Mouse (Mus musculus) mesoderm, embryonic 11.5 days (tissue): ENCODE measurements around the gene Cd200r1.
"Not testable (repeated sequence)": the region's sequence is repeated elsewhere in the genome, so short reads cannot be mapped to it uniquely, and the experiment has no call there.

Experiments used
- DNase-seq: peaks from one replicate; pipeline ENCODE4 v3.0.0-alpha.2; 2012; ENCODE audit warnings: low read depth, low spot score

Cd200r1 gene

DNA sequence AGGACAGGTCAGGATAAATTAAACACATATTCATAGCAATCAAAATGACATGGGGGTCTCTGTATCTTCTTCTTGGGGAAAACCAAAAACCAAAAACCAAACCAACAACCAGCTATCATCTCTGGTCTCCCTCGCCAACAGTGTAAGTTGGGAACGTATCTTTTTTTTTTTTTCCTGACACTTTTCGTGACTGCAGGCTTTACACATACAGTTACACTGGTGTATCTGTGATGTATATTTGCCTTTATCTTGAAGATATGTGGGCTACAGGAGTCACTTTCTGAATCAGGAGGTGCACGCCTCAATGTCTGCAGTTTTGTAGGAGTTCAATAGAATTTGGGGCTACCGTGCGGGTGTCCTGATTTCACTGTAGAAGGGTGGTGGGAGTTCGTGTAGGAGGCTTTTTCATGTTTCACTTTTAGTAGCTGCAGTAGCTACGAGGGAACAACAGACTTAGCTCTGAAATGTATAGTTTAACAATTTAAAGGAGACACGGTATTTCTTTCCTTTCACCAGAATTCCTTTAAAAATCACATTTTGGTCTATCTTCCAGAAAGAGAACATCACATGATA is 870 bp downstream of the Cd200r1 start:
- no peak for DNase-seq

DNA sequence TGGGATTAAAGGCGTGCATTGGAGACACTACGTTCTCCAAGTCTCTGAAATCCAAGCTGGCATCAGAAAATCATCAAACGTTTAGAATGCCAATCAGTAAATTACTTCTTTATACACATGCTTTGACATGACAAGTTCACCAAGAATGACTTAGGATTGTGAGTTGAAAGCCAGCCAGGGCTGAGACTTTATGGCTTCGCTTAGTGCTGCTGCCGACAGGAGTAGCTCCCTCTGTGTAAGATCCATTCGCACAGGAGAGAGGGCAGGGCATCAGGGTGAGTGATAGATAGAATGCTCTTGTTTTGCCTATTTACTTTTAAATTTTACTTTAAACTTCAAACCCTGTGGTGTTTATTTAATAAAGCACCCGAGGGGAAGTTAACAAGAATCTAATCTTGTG is 2.0 kb downstream of the Cd200r1 start:
- DNase-seq: no peak

DNA sequence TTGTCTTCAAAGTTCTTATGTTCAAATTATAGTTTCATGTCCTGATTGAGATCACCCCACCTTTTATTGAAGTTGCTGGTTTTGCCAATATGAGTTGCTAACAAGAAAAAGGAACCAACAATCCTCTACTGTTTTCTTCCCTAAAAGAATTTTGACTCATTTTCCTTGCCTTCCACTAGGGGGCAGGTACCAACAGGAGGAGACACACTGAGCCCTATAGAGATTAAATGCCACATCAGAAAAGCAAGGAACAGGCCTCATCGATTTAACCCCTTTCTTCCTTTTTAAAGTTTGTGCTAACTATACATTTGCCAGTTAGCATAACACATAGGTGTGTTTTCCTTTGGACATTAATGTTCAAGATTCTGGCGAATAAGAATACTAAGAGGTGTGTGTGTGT is 2.4 kb downstream of the Cd200r1 start:
- peak; percentile 37 for DNase-seq

DNA sequence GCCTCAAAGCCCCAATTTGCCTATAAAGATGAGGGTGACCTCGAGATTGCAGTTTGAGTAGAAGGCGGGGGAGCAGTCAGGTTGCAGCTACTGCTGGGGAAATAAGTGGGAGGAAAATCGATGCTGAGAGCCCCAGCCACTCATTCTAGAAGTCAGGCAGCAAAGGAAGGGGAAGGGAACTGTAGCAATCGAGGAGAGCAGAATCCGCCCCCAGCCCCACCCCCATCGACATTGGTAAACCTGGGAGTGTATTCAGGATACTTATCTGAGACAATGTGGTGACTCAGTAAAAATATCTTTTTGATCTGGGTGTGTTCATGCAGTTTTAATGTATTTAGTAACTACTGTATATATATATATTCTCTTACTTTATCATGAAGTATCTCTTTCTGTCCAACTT is 7.0 kb downstream of the Cd200r1 start:
- no peak for DNase-seq

DNA sequence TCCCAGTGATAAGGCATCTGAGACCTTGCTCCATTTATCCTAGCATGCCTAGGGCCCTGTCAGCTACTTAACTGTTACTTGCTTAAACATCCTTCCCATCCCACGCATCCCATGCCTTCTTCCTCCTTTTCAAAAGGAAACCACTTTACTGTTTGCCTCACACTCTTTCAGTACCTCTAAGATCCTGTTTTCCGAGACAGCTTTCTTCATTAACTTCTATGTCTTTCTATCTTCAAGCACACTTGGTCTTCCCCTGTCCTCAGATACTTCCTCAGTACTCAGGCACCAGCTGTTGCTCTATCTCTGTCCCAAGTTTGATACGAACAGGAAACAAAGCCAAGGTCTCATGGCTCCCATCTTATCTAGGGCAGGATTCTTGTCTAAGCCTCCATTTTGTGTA is 8.1 kb downstream of the Cd200r1 start:
- DNase-seq: no peak

DNA sequence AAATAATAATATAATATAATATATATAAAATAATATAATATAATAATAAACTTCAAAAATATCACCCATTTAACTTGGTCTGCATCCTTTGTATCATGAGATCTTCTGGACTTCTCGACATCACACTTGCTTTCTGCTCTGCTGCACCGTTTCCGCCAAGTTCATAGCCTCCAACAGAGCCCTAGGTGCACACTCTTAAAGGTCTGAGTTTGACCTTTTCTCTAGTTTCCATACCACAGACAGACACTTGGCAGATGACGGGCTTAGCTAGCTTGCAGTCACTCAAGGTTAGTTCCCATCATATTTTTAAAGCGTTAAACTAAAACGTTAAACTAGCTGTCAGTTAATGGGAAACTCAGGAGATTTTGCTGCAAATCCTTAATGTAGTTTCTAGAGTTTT is 8.7 kb downstream of the Cd200r1 start:
- no peak for DNase-seq

DNA sequence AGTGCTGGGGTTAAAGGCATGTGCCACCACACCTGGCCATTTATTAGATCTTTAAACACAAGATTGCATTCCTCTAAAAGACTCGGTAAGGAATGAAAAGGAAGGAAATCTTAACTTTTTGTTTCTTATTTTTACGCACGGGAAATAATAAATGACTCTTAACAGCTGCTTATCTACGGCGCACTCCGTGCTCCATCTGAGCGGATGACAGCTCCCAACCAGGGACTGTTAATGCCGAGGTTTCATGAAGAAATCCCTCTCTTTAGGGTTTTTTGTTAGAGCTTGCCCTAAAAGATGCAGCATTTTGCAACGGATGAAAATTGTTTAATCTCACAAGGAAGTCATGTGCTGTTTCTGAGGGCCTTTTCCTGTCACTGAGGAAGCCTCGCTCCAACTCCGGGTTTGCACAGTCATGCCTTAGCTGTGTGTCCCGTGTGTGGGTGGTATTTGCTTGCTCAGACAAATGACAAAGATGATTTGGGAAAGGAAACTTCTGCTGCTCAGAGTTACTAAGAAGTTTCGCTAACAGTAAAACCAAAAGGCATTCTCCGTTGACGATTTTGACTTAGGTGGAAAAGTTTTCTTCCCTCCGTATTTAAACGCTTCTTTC is 13.1 kb downstream of the Cd200r1 start:
- DNase-seq: no peak

DNA sequence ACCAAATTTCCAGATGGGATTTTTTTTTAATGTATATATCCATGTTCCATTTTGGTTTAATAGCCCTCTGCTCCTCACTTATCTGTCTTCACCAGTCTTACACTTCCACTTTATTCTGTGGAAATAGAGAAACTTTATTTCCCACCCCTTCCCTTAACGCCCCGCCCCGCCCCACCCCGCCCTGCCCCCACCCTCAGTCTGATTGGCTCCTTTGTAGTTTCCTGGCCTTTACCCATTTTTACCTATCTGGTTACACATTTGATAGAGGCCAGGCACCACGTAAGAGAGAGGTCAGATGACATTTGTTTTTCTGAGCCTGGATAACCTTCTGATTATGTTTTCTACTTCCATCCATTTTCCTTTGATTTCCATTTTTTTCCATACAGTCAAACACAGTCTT is 14.0 kb downstream of the Cd200r1 start:
- DNase-seq: no peak

DNA sequence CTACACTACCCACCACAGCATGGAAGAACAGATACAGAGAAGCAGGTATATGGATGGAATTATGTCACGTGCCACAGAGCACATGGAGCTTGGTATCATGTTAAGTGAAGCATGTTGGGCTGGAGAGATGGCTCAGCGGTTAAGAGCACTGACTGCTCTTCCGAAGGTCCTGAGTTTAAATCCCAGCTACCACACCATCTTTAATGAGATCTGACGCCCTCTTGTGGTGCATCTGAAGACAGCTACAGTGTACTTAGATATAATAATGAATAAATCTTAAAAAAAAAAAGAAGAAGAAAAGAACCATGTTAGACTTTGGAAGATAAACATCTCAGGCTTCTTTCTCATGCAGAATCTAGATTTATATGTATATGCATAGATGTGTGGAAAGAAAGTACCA is 15.2 kb downstream of the Cd200r1 start:
- no peak for DNase-seq

DNA sequence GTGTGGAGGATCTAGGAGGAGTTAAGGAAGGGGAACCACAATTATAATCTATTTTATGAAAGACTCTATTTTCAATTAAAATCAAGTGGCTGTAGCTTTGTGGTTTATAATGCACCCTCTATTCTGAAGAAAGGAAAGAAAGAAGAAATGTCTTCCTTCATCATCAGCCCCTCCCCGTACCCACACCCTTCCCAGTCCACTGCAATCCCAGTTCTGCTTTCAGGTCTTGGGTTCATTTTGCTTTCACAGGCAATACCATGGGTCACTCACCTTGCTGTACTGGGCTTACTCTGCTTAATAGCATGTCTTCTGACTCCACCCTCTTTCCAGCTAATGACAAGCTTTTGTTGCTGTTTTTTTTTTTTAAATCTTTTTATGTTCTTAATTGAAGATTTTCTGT is 21.4 kb downstream of the Cd200r1 start:
- no peak for DNase-seq

DNA sequence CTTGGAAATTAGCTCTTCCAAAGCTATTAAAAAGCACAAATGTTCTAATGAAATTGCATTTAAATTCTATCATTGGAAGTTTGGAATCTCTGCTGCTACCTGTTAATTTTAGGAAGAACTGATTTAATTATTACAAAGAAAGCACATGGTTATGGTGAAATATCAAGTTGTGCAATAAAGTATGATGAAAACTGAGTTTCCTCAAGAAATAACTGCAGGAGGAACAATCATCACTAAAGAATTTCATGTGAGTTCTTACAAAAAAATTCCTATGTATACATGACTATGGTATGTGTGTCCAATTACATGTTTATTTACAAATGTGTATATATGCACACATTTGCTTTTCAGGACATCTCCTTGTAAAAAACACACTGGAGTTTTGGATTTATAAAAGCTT is 28.9 kb downstream of the Cd200r1 start:
- no peak for DNase-seq

DNA sequence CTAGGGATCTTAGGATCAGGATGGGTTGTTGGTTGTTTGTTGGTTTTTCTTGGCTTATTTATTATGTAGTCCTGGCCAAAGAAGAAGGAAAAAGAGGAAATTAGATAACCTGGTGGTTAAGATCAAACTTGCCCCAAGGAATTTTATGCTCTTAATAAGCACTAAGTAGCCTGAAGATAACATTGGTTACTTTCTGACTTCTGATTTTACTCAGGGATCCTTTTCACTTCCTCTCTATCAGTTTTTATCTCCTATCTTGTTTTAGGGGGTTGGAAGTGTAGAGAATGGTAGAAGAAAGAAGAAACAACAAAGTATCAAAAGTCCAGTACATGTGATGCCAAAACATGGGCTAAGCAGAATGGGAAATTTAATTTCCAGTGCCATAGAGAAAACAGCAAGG is 40.4 kb downstream of the Cd200r1 start:
- no peak for DNase-seq

DNA sequence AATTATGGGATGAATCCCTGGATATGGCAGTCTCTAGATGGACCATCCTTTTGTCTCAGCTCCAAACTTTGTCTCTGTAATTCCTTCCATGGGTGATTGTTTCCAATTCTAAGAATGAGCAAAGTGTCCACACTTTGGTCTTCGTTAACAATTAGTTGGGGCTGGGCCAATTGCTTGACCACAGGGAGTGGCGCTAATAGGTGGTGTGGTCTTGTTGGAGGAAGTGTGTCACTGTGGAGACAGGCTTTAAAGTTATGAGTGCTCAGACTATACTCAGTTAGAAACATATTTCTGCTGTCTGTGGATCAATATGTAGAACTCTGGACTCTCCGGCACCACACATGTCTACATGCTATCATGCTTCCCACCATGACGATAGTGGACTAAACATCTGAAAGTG is 44.7 kb downstream of the Cd200r1 start:
- not testable (repeated sequence) for DNase-seq

DNA sequence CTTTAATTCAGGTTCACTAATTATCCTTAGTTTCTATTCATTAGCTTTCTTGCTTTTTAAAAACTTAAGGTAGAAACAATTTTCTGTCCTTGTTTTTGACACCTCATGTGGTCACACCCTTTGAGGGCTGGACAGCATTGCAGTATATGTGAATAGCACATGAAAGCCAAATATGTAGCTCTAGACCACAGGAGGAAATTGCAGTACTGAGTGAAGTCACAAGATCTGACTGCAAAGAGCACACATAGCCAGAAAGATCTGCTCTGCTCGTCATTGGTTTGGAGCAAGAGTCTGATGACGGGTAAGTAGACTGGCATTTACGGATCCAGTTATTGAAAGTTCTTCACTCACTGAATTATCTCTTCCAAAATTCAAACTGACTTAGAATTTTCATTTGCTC is 46.0 kb downstream of the Cd200r1 start, which contains the start of gene Cd200r4:
Gene Cd200r4 (plus strand): TSS at position 190 of the 400 bp plus-strand sequence.
- DNase-seq: no peak

DNA sequence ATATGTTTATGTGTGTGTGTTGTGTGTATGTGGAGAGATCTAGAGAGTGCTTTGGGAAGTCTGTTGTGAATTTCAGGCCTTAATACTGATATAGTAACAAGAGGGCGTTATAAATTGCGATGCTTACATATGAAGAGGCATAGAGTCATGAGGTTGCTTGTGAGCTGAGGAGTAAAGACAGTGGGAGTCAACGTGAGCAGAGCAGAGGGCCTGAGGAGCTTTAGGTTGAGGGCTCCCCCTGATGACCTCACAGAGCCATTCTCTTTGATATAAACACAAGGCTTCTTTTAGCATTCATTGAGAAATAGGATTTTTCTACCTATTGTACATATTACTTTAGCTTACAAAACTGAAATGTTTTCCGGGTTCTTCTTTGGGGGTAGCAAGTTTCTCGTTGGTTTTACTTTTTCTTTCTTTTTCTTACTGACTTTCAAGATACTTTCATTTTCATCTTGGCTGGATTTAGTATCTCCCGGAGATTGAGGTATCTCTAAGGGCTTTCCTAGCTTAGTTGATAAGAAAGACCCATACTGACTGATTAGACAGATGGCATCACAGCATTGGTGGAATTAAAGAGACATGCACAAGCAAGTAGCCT is 47.0 kb downstream of the Cd200r1 start:
- DNase-seq: no peak

DNA sequence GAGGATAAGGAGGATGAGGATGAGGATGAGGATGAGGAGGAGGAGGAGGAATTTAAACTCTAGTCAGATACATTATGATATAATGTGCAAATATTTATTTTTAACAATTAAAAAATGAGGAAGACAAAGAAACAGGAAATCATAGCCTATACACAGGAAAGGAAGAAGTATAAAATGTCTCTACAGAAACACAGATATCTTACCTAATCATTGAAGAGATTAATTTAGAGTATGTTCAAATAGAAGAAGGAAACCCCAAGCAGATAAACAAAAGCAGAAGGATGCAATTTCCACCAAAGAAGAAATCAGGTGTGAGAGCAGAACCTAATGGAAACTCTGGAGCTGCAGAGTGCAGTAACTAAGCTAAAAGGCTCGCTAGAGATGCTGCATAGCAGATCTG is 52.5 kb downstream of the Cd200r1 start:
- no peak for DNase-seq

DNA sequence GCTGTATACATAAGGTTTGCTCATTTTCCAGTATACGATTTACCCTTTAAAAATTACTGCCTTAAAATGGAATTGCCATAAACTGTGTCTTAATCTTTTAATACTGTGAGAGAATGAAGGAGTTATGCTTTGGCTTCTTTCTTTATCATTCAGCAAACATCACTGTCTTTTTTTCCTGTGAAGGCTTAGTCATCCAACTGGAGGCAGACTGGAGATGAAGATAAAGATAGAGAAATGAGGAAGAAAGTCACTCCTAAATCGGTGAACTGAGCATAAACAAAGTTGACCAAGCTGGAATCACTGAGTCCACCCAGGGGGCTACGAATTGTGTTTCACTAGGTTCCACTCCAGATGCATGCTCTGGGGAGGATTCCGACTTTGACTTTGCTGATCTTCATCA is 55.0 kb downstream of the Cd200r1 start:
- DNase-seq: no peak

DNA sequence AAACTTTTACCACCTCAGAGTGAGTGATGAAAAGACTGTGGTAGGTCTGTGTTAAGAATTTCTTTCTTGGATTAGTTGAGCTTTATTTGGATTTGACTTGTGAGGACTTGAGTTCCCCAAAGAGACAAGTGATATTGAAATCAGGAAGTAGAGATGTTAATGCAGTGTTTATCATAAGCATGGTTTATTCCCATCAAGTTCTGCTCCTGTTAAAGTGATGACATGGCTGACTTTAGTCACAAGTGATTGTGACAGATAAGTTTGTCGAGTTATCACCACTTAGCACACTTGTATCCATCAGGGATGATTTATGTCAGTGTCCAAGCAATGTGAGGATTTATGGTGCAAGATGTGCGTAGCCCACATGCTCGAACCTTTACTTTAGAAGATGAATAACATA is 66.8 kb downstream of the Cd200r1 start:
- DNase-seq: no peak

DNA sequence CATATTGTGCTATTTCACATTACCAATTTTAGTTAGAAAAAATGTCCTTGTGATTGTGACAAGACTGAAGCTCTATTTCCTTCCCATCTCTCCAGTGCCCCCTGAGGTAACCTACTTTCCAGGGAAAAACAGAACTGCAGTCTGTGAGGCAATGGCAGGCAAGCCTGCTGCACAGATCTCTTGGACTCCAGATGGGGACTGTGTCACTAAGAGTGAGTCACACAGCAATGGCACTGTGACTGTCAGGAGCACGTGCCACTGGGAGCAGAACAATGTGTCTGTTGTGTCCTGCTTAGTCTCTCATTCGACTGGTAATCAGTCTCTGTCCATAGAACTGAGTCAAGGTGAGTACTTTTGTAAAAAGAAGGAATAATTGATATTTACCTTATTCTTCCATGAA is 67.7 kb downstream of the Cd200r1 start:
- DNase-seq: not testable (repeated sequence)
